Mouse (Mus musculus): ENCODE results near the gene Tmem11. TPM values are rescaled to one million over a fixed set of nuclear protein-coding genes. Genes with fewer than 3 reads are reported as not detected.
A peak's percentile ranks its signal among the peaks of the same experiment; 100 is the strongest.
"Not testable (repeated sequence)": the region's sequence is repeated elsewhere in the genome, so short reads cannot be mapped to it uniquely, and the experiment has no call there.

Tmem11 gene
- total RNA-seq, 2 experiments from 2014 or later = 30.0 to 33.3 TPM

DNA sequence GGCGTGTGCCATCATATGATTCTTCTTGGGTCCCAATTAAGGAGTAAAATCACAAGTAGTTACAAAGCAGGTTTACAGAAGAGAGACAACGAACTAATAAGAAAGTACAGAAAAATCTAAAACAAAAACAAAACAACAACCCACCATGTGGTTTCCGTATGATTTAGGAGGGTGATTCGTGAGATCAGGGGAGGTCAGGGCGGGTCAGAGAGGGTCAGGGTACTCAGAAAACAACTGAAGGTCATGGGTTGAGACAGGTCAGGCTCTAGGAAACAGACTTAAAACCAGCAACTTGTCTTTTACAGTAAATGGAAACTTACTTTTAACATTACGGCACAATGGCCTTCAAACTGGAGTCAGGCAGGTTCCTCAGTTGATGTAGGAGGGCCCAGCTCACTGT, 11.2 kb upstream of the Tmem11 start:
- DNase-seq = no peak
- intact Hi-C loops (cut with DNase I) = no loop called here

DNA sequence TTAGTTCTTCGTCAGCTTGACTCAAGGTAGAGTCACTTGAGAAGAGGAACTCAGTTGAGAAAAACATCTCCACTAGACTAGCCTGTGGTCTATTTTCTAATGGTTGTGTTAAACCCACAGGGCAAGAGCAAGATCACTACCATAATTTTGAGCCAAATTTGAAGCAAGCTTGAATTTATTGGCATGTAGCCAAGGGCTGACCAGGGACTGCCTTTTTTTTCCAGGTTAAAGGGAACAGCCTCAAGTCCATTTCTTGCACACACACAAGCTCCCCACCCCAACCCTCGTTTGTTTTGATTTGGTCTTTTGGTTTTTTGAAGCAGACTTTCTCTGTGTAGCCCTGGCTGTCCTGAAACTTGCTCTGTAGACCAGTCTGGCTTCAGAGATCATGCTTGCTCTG, 10.8 kb upstream of the Tmem11 start:
- intact Hi-C loops (cut with DNase I) = no loop called here
- DNase-seq = no peak

DNA sequence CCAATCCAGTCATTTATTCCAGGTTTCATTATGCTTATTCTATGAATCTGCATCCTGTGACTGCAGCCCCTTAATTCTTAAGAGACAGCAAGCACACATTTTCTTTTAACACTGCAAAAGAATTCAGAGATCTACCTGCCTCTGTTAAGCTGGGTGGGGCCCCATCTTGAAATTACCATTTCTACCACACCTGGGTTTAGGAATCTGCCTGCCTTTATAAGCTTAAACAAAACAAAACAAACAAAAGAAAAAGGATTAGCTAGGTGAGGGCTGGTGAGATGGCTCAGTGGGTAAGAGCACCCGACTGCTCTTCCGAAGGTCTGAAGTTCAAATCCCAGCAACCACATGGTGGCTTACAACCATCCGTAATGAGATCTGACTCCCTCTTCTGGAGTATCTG, 7.9 kb upstream of the Tmem11 start:
- intact Hi-C loops (cut with DNase I) = not testable (repeated sequence)

DNA sequence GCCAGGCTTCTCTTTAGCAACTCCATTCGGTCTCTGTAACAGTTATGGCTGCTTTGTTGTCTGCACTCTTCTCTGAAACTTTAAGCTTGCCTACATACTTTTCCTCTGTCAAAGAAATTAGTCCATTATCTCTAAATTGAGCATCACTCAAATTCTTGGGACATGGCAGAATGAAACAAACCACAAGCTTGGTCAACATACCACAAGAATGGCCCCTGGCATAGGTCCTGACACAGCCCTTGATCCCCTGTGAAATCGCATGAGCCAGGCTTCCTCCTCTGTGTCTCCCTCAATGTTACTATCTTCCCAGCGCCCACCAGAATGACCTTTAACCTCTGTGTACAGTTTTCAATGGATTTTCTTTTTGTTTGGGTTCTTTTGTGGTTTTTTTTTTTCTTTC, 3.3 kb upstream of the Tmem11 start:
- DNase-seq = no peak
- intact Hi-C loops (cut with DNase I) = no loop called here

More for the DNA sequence above, 7.9 kb upstream of the Tmem11 start:
- DNase-seq = not testable (repeated sequence)

DNA sequence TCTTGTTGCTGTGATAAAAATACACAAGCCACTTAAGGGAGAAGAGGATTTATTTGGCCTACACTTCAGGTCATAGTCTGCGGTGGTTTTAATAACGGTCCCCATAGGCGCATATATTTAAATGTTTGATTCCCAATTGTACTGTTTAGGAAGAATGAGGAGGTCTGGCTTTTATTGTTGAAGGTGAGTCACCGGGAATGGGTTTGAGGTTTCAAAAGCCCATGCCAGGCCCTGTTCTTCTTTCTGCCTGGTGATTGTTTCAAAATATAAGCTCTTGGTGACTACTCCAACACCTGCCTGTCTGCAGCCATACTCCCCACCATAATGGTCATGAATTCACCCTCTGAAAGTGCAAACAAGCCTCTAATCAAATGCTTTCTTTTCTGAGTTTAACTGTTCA, 1.5 kb upstream of the Tmem11 start:
- DNase-seq = no peak
- intact Hi-C loops (cut with DNase I) = no loop called here

DNA sequence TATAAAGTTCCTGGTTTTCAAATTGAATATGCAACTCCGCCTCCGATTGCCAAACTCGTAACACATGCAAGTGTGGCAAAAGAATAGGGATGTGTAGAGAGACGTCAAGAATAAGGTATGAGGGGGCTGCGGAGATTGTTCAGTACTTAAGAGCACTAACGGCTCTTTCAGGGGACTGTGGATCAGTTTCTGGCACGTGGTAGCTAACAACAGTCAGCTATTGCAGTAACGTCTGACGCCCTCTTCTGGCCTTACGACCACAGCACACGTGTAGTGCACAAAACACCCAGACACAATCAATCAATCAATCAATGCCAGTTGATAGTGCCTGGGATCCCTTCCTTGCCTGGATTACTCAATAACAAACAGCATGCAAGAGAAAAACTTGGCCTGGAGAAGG, 351 bp upstream of the Tmem11 start:
- intact Hi-C loops (cut with DNase I) = loop anchor here (2.0 kb wide), 2 partner anchors 49 to 181 kb away; partner anchors contain the start of genes Dhrs7b and Llgl1
- peak; percentile 24 to 55 for DNase-seq

DNA sequence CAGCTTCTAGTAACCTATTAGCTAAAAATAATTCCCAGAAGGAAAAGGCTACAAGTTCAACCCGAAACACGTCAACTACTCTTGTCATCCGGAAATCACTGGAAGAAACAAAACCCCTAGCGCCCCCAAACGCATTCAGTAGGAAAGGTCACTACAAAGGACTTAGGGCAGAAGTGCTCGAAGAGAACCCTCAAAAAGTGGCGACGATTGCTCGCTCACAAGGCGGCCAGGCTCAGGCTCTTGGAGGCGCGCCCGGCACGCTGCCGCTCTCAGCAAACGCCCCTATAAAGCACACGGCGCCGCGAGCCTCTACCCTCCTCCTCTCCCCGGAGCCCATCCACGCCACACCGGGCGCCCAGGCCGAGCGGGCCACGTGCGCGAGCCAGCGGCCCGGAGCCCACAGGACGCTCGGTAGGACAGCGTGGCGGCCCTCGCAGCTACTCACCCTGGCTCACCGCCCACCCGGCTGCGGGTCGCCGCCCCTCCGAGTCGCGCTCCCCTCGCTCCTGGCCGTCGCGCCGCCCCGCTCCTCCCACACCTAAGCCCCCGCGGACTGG, 938 bp downstream of the Tmem11 start:
- intact Hi-C loops (cut with DNase I) = loop anchor here (2.0 kb wide), 2 partner anchors 47 to 179 kb away; partner anchors contain the start of genes Dhrs7b and Llgl1
- peak; percentile 60 to 79 for DNase-seq

DNA sequence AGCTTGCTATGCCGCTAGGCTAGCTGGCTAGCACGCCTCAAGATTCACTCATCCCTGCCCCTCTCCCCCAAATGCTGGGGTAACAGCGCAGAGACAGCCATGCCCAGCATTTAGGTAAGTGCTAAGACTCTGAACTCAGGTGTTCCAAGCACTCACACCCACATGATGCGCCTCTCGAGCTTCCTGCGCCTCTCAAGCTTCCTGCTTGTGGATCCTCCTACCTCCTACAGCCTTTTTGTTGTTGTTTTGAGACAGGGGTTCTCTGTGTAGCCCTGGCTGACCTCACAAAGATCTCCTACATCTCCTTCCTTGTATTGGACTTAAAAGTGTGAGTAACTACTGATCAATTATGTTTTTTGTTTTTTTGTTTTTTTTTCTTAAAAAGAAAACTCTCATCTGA, 6.0 kb downstream of the Tmem11 start:
- no peak for DNase-seq
- intact Hi-C loops (cut with DNase I) = no loop called here

DNA sequence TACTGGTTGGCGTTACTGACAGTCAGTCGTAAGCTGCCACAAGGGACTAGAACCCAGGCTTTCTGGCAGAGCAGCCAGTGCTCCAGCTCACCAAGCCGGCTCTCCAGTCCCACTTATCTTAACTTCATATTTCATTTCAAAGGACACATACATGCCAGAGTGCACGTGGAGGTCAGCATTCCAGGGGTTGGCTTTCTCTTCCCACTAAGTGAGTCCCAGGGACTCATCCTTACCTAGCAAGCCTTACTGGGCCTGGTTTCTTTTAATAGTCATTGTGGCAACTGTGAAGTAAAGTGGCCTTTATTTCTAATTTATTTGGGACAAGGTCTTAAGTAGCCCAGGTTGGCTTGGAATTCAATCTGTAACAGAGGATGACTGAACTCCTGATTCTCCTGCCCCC, 7.7 kb downstream of the Tmem11 start:
- intact Hi-C loops (cut with DNase I) = no loop called here
- DNase-seq = no peak

DNA sequence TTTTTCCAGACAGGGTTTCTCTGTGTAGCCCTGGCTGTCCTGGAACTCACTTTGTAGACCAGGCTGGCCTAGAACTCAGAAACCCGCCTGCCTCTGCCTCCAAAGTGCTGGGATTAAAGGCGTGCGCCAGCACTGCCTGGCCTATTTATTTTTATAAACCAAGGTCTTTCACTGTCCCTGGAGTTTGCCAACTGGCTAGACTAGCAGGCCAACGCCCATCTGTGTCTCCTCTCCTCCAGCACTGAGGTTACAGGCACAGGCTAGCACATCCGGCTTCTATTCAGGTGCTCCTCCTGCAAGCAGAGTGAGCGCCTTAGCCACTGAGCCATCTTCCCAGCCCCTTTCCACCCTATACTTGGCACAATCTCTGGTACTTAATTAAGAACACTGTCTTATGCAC, 9.6 kb downstream of the Tmem11 start:
- DNase-seq; intact Hi-C loops (cut with DNase I): not testable (repeated sequence)

DNA sequence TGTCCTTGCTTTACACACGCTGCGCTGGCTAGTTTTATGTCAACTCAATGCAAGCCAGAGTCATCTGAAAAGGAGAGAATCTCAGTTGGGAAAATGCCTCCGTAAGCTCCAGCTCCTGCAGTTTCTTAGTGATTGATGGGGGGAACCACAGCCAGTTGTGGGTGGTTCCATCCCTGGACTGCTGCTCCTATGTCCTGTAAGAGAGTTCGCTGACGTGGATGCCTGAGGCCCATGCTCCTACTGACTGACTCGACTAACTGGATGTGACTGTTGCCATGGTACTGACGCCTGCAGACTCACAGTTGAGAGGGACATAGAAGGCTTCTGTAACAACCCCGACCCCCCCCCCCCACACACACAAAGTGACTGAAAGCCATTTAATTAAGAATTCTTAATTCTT, 11.2 kb downstream of the Tmem11 start:
- DNase-seq = no peak
- intact Hi-C loops (cut with DNase I) = no loop called here

DNA sequence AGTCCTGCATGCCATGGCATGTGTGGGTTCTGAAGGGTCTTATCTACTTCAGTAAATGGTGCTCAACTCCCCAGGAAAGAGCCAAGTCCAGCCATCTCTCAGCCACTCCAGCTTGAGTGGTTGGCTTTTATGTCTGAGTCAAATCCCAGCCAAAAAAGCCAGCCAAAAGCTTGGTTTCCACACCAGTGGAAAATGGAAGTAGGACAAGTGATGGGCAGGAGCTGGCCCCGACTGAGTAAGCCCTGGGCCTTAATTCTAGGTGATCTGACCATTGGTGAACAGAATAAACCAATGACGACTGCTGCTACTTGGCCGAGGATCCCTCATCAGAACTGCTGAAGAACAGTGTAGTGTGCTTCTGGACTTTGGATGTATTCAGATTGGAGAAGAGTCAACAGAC, 11.6 kb downstream of the Tmem11 start:
- intact Hi-C loops (cut with DNase I) = no loop called here

DNA sequence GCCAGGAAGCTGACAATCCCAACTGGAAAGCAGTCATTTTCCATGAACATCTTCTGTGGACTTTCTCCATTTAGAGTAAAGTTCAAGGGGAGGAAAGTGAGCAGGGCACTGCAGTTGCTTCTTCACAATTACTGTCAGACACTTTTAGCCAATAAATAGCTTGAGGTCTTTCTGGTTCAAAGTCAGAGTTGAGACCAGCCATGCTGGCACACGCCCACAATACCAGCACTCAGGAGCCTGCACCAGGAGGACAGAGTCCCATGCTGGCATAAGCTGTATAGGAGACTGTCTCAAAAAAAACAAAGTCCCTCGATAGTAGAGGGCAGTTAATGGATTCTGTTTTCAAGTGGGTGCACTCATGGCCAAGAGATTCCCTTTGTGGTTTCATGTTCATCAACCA, 13.1 kb downstream of the Tmem11 start:
- no peak for DNase-seq
- intact Hi-C loops (cut with DNase I) = no loop called here

More for the DNA sequence above, 11.6 kb downstream of the Tmem11 start:
- no peak for DNase-seq

DNA sequence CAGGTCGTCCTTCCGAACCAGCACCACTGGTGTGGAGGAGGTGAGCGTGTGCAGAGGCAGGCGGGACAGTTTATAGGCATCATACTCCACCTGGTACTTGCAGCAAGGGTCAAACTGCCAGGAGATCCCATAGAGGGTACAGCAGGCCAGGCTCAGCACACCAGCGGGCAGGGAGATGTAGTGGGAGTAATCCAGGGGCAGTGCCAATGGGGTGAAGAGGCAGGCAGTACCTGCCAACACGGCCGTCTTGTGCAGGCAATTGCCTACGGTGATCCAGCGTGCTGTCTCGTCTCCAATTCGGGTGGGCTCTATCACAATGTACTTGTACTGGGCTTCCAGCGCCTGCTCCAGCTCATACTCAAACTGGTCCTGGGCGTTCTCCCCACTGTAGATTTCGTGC, 14.2 kb downstream of the Tmem11 start:
- intact Hi-C loops (cut with DNase I) = no loop called here
- peak; percentile 43 to 67 for DNase-seq

DNA sequence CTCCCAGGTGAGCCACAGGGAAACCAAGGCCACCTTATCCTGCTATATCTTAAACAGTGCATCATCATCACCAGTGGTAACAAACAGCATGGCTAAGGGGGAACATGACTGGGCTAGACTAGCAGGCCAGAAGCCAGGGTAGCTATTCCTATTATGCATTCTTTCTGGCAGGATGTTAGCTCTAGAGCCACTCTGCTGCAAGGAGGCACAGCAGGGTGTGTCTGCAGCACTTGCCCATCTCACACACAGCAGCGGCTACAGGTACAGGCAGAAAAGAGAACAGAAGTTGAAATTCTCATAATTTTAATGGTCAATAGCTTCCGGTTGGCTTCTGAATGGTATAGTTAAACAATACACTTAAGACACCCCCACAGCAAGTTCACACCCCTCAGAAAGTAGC, 14.9 kb downstream of the Tmem11 start:
- no peak for DNase-seq
- intact Hi-C loops (cut with DNase I) = no loop called here

DNA sequence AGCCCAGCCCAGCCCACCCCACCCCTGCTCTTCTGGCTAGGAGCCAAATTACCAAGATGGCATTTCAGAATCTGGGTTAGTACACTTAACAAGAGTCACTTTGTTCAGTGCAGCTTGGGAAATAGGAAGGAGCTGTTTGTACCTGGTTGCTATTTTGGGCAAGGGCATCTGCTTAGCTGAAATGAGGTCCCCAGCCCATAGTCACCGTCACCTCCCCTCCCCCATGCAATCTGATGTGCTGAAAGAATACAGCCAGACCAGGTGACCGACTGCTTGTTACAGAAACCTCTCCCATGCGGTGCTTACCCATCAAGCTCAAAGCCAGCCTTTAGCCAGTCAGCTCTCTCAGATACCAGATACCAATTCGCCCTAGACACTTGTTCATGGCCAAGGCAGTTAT, 15.9 kb downstream of the Tmem11 start:
- intact Hi-C loops (cut with DNase I) = no loop called here
- DNase-seq = peak; percentile 19 to 32

DNA sequence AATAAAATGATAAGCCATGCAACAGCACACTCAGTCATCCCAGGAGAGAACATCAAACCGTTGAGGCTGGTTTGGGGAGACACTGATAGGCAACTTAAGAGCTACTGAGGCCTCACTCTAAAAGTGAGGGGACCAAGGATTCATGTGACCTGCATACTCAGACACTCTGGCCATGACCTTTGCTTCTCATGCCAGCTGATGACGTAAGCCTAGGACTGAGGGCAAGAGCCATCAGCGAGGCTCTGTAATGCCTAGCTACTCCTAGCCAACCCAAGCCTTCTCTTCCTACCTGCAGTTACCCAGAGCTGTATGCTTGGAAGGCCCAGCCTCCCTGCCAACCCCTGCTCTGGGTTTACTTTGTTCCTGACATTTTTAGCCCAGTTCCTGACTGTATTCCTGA, 17.1 kb downstream of the Tmem11 start:
- intact Hi-C loops (cut with DNase I) = no loop called here
- no peak for DNase-seq

DNA sequence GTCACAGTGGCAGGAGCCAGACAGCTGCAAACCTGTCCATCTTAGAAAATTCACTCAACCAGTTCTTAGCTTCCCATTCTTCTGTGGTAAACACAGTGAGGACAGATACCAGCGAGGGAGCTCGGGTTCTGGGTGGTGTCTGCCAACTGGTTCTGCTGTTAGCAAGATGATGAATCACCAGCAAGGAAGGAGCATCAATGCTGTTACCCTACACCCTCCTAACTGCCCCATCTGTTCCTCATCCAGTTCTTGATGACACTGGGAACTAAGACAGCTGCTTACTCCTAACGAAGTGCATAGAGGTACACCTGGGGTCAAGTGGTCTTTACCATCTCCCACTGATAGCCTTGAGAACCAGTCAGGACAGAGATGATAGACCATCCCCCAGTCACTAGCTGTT, 22.5 kb downstream of the Tmem11 start:
- no peak for DNase-seq
- intact Hi-C loops (cut with DNase I) = no loop called here

DNA sequence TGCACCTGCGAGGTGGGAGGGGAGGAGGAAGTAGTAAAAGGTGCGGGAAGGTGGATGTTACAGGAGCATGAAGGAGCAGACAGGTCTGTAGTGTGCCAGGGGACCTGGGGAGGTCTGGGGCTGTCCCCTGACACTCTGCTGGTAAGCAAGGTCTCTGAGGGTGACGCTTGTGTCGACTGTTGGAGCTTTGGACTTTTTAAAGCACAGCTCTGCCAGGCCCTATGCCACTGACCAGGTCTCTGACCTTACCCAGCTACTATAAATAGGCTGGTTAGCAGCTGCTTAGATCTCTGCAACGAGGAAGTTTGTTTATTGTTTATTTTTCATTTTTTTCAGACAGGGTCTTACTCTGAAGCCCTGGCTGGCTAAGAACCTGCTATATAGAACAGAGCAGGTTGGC, 33.7 kb downstream of the Tmem11 start:
- no peak for DNase-seq
- intact Hi-C loops (cut with DNase I) = no loop called here

DNA sequence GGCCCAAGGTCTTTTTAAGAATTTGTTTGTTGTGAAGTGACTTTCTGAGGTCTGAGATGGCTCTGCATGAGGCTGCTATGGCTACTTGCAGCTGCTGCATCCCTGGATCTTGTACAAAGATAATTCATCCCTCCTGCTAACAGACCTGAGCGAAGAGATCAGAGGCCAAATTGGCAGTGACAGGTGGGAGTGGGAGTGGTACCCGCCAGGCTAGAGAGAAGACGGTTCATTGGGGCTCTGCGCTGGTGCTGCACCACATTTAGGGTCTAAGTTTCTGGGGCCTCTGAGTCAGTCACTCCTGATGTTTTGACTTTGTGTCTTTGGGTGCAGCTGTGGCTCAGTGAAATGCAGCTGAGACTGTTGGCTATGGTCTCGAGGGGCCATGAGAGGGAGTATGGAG, 35.7 kb downstream of the Tmem11 start:
- no peak for DNase-seq
- intact Hi-C loops (cut with DNase I) = no loop called here

DNA sequence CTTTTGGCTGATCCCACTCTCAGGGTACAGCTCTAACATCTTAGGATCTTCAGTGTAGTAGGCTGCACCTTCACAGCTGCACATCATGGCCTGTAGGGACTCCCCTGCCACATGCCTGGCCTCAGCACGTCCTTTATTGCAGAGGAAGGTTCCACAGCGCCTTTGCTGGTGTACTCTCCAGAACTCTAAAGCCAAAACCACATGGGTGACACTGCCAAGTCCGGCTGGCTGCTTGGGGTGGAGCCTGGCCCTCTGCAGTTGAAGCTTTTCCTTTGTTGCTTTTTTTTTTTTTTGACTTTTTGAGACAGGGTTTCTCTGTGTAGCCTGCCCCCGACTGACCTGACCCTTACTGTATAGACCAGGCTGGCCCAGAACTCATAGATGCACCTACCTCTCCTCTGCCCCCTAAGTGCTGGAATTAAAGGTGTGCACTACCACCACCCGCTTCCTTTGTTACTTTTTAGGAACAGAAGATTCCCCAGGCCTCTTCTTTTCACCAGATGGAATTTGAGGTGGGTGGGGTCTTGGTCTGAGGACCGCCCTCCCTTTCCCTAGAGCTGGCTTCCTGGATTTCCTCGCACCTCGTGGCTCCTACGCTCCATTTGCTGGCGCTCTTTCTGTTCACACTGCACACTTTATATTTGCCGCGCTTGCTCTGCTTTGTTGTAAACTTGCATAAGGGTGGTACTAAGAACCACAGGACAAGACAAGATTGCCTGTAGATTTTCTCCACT, 37.4 kb downstream of the Tmem11 start:
- intact Hi-C loops (cut with DNase I) = no loop called here
- no peak for DNase-seq

DNA sequence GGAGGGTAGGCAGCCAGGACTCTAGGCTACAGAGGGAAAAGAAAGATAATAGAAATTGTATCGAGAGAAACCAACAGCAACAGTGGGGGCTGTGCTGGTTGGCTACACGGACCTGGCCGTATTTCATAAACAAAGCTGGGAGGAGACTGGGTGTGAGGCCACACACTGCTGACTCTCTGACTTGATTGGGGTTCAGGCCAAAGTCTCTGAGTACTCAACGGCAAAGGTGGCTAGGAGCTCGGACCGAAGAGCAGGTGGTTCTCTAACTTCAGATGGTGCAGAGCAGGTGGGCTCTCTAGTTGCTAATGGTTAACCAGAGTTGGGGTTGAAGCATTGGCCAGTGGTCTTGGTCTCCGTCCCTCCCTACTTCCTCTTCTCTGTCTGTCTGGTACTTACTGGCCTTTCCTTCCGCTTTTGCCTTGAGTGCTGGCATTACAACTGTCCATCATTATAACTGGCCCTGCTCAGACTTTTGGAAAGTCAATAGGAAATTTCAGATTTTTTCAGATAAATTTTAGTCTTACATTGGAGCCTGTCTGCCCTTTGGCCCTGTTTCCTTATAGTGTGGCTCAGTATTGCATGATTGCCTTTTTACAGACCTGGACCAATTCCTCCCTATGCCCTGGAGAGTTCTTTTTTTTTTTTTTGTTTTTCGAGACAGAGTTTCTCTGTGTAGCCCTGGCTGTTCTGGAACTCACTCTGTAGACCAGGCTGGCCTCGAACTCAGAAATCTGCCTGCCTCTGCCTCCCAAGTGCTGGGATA, 41.2 kb downstream of the Tmem11 start:
- intact Hi-C loops (cut with DNase I) = no loop called here
- DNase-seq = no peak

All from heart, postnatal 14 days (tissue).